19 mouse cellular contexts compared by ENCODE assay signal in genomic region chr2:127737885-127738284, GRCm38 (mm10). TPM values are rescaled to one million over a fixed set of nuclear protein-coding genes. Genes with fewer than 3 reads are reported as not detected.
DNase-seq lines count a peak whose midpoint lies in the region; ATAC-seq and TF ChIP-seq lines count a peak whose summit lies in the region.
"Had no signal": no experiment of that assay in that cellular context is flagged by ENCODE, and none has a peak within 500 bp of the region (broad histone marks: within the 10 kb centered on the region; RNA-seq: fewer than 3 reads in every experiment).

No protein-coding gene starts in this region.

- DNase-seq in heart, postnatal 25 days (ENCODE audit: low spot score) = no peak
- peak; percentile 63 for DNase-seq in heart, postnatal 0 days (ENCODE audit: low spot score)
- DNase-seq in heart, adult 11 months = no peak
- DNase-seq in kidney, postnatal 36 days = peak; percentile 13 to 18
- DNase-seq in kidney, postnatal 4 days = no peak
- DNase-seq: adrenal gland, adult 2 months; adrenal gland, postnatal 25 days; cerebellum, adult 18-20 months; cerebellum, adult 9-11 months; cerebellum, postnatal 36 days; gastrocnemius, postnatal 10 days; kidney, adult 8-10 months had no signal

- no peaks in the 10 kb centered on the region for H3K9me3 ChIP-seq in heart, embryonic 13.5 days
- H3K9me3 ChIP-seq in heart, postnatal 0 days (replicated peaks; ENCODE audit: control insufficient read depth, low read length) = no peaks in the 10 kb centered on the region
- H3K9me3 ChIP-seq: embryonic facial prominence, embryonic 13.5 days; forebrain, embryonic 12.5 days; hindbrain, embryonic 12.5 days had no signal

- WGBS in heart, embryonic 13.5 days = 61% methylated on average over 3 of the region's 3 CpGs
- WGBS in heart, postnatal 0 days = 71% methylated on average over 3 of the region's 3 CpGs

- no peaks in the 10 kb centered on the region for H3K4me1 ChIP-seq in heart, embryonic 13.5 days
- peaks cover 8% of the 10 kb centered on the region; the same call in 1 of the 2 replicates for H3K4me1 ChIP-seq in heart, postnatal 0 days (ENCODE audit: control insufficient read depth, insufficient read depth)
- H3K4me1 ChIP-seq: embryonic facial prominence, embryonic 13.5 days; forebrain, embryonic 12.5 days; hindbrain, embryonic 12.5 days had no signal

- H3K27me3 ChIP-seq in heart, embryonic 13.5 days (replicated peaks) = no peaks in the 10 kb centered on the region
- no peaks in the 10 kb centered on the region for H3K27me3 ChIP-seq in heart, postnatal 0 days (ENCODE audit: control insufficient read depth, insufficient read depth, low read length)
- H3K27me3 ChIP-seq: embryonic facial prominence, embryonic 13.5 days; forebrain, embryonic 12.5 days; hindbrain, embryonic 12.5 days had no signal

- no peak overlapping the region for H3K4me3 ChIP-seq in heart, embryonic 13.5 days
- H3K4me3 ChIP-seq in heart, postnatal 0 days (ENCODE audit: low read depth, low read length) = no peak overlapping the region
- H3K4me3 ChIP-seq: embryonic facial prominence, embryonic 13.5 days; forebrain, embryonic 12.5 days; hindbrain, embryonic 12.5 days had no signal

- intact Hi-C loops in heart, postnatal 25 days (cut with DNase I) = loop anchor here (2.0 kb wide), 1 partner anchor 15 kb away; no protein-coding TSS in a partner anchor

- no peak for TF ChIP-seq EP300 in heart, postnatal 0 days (IDR thresholded peaks at IDR 0.05; ENCODE audit: low read depth)

- no peaks in the 10 kb centered on the region for H3K36me3 ChIP-seq in heart, embryonic 13.5 days
- no peaks in the 10 kb centered on the region for H3K36me3 ChIP-seq in heart, postnatal 0 days (replicated peaks; ENCODE audit: control insufficient read depth, insufficient read depth, low read length)

- no peak for ATAC-seq in heart, embryonic 13.5 days (ENCODE audit: extremely low read depth, insufficient number of reproducible peaks, low FRiP score, low TSS enrichment)
- no peak for ATAC-seq in heart, postnatal 0 days (ENCODE audit: insufficient read depth, low read depth)
- ATAC-seq: forebrain, embryonic 16.5 days; hindbrain, embryonic 16.5 days; inflammation-experienced regulatory T-cells, adult 6 months had no signal

- no peak for TF ChIP-seq CTCF in heart, postnatal 0 days (IDR thresholded peaks at IDR 0.05; ENCODE audit: low read depth)

- no peak overlapping the region for H3K9ac ChIP-seq in heart, embryonic 13.5 days
- H3K9ac ChIP-seq in heart, postnatal 0 days (replicated peaks; ENCODE audit: low read depth, low read length) = no peak overlapping the region
- H3K9ac ChIP-seq: embryonic facial prominence, embryonic 13.5 days; forebrain, embryonic 12.5 days; hindbrain, embryonic 12.5 days had no signal

- H3K4me2 ChIP-seq in heart, embryonic 13.5 days = no peak overlapping the region
- no peak overlapping the region for H3K4me2 ChIP-seq in heart, postnatal 0 days (ENCODE audit: low read depth, low read length)
- H3K4me2 ChIP-seq: embryonic facial prominence, embryonic 13.5 days; forebrain, embryonic 12.5 days; hindbrain, embryonic 12.5 days had no signal

- H3K27ac ChIP-seq in heart, embryonic 13.5 days (replicated peaks) = 0 out of 2 replicates have a peak overlapping the region, but pooled peaks have one; percentile 12
- no peak overlapping the region for H3K27ac ChIP-seq in heart, postnatal 0 days (ENCODE audit: low read depth)
- H3K27ac ChIP-seq: embryonic facial prominence, embryonic 13.5 days; forebrain, embryonic 12.5 days; hindbrain, embryonic 12.5 days had no signal

RNA-seq across cellular contexts. Expression of gene Mall, which starts 8.2 kb away (rescaled TPM):
- 5.4 and 5.9 TPM in 2 replicates for polyA plus RNA-seq in heart, embryonic 13.5 days (2015; fragmentation: Nextera tagmentation; extraction: Ambion mirVana)
- total RNA-seq in heart, postnatal 25 days (2021) = 1 to 10 TPM; 7.5 to 8.7 TPM
- 13.0 and 17.6 TPM in 2 replicates for total RNA-seq in heart, postnatal 0 days (2014; rRNA removed; ENCODE audit: low replicate concordance)
- polyA plus RNA-seq in heart, postnatal 0 days (2015; fragmentation: Nextera tagmentation; extraction: Ambion mirVana) = 7.0 and 7.4 TPM in 2 replicates
- polyA plus RNA-seq: inflammation-experienced regulatory T-cells, adult 6 months had no signal

RNA-seq across cellular contexts. Expression of gene Nphp1, which starts 50.8 kb away (rescaled TPM):
- 14.9 and 16.4 TPM in 2 replicates for polyA plus RNA-seq in heart, embryonic 13.5 days (2015; fragmentation: Nextera tagmentation; extraction: Ambion mirVana)
- 1 to 10 TPM; 6.6 to 8.6 TPM for total RNA-seq in heart, postnatal 25 days (2021)
- 6.7 and 8.9 TPM in 2 replicates for total RNA-seq in heart, postnatal 0 days (2014; rRNA removed; ENCODE audit: low replicate concordance)
- polyA plus RNA-seq in heart, postnatal 0 days (2015; fragmentation: Nextera tagmentation; extraction: Ambion mirVana) = 17.2 and 21.3 TPM in 2 replicates

RNA-seq across cellular contexts. Expression of gene Mtln, which starts 54.4 kb away (rescaled TPM):
- 43.2 and 45.1 TPM in 2 replicates for polyA plus RNA-seq in heart, embryonic 13.5 days (2015; fragmentation: Nextera tagmentation; extraction: Ambion mirVana)
- 10 to 100 TPM; 57.2 to 59.9 TPM for total RNA-seq in heart, postnatal 25 days (2021)
- 4.6 and 13.3 TPM in 2 replicates for total RNA-seq in heart, postnatal 0 days (2014; rRNA removed; ENCODE audit: low replicate concordance)
- 63.3 and 65.0 TPM in 2 replicates for polyA plus RNA-seq in heart, postnatal 0 days (2015; fragmentation: Nextera tagmentation; extraction: Ambion mirVana)

Comparison
In these comparisons a context has a peak if more than half of its experiments do, and no peak if none do; other contexts are left out.
1. DNase-seq: peak in heart, postnatal 0 days (single experiment) and kidney, postnatal 36 days (2 of 2); none in heart, postnatal 25 days (single experiment), heart, adult 11 months (single experiment) and kidney, postnatal 4 days (0 of 2).